Mouse (Mus musculus): Measurements from ENCODE around the gene Ube2d3. TPM values are rescaled to one million over a fixed set of nuclear protein-coding genes. Genes with fewer than 3 reads are reported as not detected.

The Ube2d3 gene
- polyA plus RNA-seq (2015; fragmentation: Nextera tagmentation; extraction: Ambion mirVana): 512 and 532 TPM in 2 replicates

- Histone ChIP-seq H3K27me3 (no peaks in the 10 kb centered on the region), H3K36me3 (peaks cover 10% of the 10 kb centered on the region), H3K27ac (peak within 1 kb of the TSS; percentile 100), H3K4me1 (peaks cover 13% of the 10 kb centered on the region), H3K9me3 (replicated peaks) (no peaks in the 10 kb centered on the region), H3K4me3 (replicated peaks) (peak within 1 kb of the TSS; percentile 81), H3K9ac (peak within 1 kb of the TSS; percentile 96), H3K4me2 (peak within 1 kb of the TSS; percentile 67)
- WGBS: under 1% methylated on average over 47 of the region's 56 CpGs
- peak; percentile 97 for ATAC-seq (replicated peaks; ENCODE audit: low FRiP score)
These were observed at the start of gene Ube2d3 for GRCm38 (mm10) chr3:135437758-135438495. Gene Ube2d3 (plus strand): TSS chr3:135438149.

DNA sequence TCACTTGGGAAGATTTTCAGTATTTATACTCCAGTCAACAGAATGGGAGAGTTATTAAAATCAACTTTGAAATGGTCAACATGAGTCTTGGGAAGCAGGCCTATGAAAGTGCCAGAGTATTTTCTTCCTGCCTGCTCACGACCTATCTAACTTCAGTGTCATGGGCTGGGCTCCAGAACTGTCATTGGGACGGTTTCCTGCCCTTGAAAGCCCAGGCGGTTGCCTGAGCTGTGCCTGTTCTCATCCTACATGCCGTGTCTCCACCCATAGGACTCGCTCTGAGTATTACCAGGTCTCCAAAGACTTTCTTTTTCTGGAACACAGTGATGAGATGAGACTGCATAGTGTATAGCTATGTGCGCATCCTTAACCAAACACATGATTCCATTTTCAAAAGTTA is 44.8 kb upstream of the Ube2d3 start:
- no peak overlapping the region for H3K27ac ChIP-seq
- WGBS: 73% methylated on average over 6 of the region's 6 CpGs
- ATAC-seq (replicated peaks; ENCODE audit: low FRiP score): no peak

DNA sequence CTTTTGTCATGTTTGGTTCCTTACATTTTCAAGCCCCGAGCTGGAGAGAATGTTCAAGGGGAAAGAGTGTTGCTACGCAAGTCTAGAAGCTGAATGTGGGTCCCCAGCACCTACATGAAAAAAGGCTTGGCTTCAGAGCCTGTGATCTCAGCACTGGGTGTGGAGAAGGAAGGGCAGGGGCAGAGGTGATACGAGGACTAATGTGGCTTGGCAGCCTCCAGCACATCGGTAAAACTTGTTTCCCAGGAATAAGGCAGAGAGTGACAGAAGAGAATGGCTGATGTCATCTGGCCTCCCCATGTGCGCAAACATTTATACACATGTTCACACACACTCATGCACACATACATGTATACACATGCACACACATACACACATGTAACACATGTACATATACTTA is 42.9 kb upstream of the Ube2d3 start:
- no peaks in the 10 kb centered on the region for H3K36me3 ChIP-seq
- H3K9ac ChIP-seq: no peak overlapping the region
- H3K27ac ChIP-seq: no peak overlapping the region
- H3K27me3 ChIP-seq: no peaks in the 10 kb centered on the region
- no peak overlapping the region for H3K4me3 ChIP-seq (replicated peaks)
- H3K9me3 ChIP-seq (replicated peaks): no peaks in the 10 kb centered on the region
- no peak overlapping the region for H3K4me2 ChIP-seq
- H3K4me1 ChIP-seq: peaks cover 9% of the 10 kb centered on the region; the same call in 1 of the 2 replicates
- ATAC-seq (replicated peaks; ENCODE audit: low FRiP score): no peak
- 72% methylated on average over 5 of the region's 5 CpGs for WGBS

More for the DNA sequence above, 44.8 kb upstream of the Ube2d3 start:
- Histone ChIP-seq H3K9me3 (replicated peaks) (no peaks in the 10 kb centered on the region), H3K36me3 (no peaks in the 10 kb centered on the region), H3K4me1 (peaks cover 9% of the 10 kb centered on the region; the same call in 1 of the 2 replicates), H3K9ac (no peak overlapping the region), H3K4me2 (no peak overlapping the region), H3K4me3 (replicated peaks) (no peak overlapping the region), H3K27me3 (no peaks in the 10 kb centered on the region)

DNA sequence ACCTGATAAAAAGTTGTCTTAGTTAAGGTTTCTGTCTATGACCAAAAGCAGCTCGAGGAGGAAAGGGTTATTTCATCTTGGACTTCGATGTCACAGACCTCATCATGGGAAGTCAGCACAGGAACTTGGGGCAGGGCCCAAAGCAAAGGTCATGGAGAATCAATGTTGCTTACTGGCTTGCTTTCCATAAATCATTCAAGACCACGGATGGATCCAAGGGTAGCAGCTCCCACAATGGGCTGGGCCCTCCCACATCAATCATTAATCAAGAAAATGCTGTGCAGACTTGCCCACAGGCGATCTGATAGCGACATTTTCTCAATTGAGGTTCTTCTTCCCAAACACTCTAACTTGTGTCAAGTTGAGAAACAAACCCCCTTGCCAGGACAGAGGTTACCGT is 41.9 kb upstream of the Ube2d3 start:
- Histone ChIP-seq H3K4me2 (no peak overlapping the region), H3K36me3 (no peaks in the 10 kb centered on the region), H3K27ac (no peak overlapping the region), H3K4me1 (peaks cover 9% of the 10 kb centered on the region; the same call in 1 of the 2 replicates), H3K27me3 (no peaks in the 10 kb centered on the region), H3K9ac (no peak overlapping the region), H3K9me3 (replicated peaks) (no peaks in the 10 kb centered on the region), H3K4me3 (replicated peaks) (no peak overlapping the region)
- WGBS: 19% methylated on average over 6 of the region's 6 CpGs
- ATAC-seq (replicated peaks; ENCODE audit: low FRiP score): peak; percentile 64; the same call in 1 of the 2 replicates

- no peak overlapping the region for H3K4me3 ChIP-seq (replicated peaks)
- H3K27ac ChIP-seq: no peak overlapping the region
- peaks cover 9% of the 10 kb centered on the region; the same call in 1 of the 2 replicates for H3K4me1 ChIP-seq
- no peaks in the 10 kb centered on the region for H3K9me3 ChIP-seq (replicated peaks)
- H3K4me2 ChIP-seq: no peak overlapping the region
- no peak for ATAC-seq (replicated peaks; ENCODE audit: low FRiP score)
- no peaks in the 10 kb centered on the region for H3K36me3 ChIP-seq
- H3K9ac ChIP-seq: no peak overlapping the region
- no peaks in the 10 kb centered on the region for H3K27me3 ChIP-seq
These were observed 40.8 kb upstream of the Ube2d3 start for GRCm38 (mm10) chr3:135397112-135397511.

GRCm38 (mm10) chr3:135402201-135402658 is 35.7 kb upstream of the Ube2d3 start:
- Histone ChIP-seq H3K36me3 (peaks cover 21% of the 10 kb centered on the region), H3K9me3 (replicated peaks) (no peaks in the 10 kb centered on the region), H3K4me1 (no peaks in the 10 kb centered on the region), H3K9ac (no peak overlapping the region), H3K4me3 (replicated peaks) (no peak overlapping the region), H3K4me2 (no peak overlapping the region), H3K27ac (no peak overlapping the region), H3K27me3 (no peaks in the 10 kb centered on the region)
- WGBS: 10% methylated on average over 10 of the region's 10 CpGs
- peak; percentile 81 for ATAC-seq (replicated peaks; ENCODE audit: low FRiP score)

- H3K4me3 ChIP-seq (replicated peaks): no peak overlapping the region
- no peaks in the 10 kb centered on the region for H3K4me1 ChIP-seq
- H3K27me3 ChIP-seq: no peaks in the 10 kb centered on the region
- ATAC-seq (replicated peaks; ENCODE audit: low FRiP score): no peak
- peaks cover 24% of the 10 kb centered on the region for H3K36me3 ChIP-seq
- no peak overlapping the region for H3K4me2 ChIP-seq
- H3K27ac ChIP-seq: no peak overlapping the region
- H3K9me3 ChIP-seq (replicated peaks): no peaks in the 10 kb centered on the region
- H3K9ac ChIP-seq: no peak overlapping the region
- WGBS: 89% methylated on average over 9 of the region's 9 CpGs
These were observed 34.7 kb upstream of the Ube2d3 start for GRCm38 (mm10) chr3:135403211-135403610.

DNA sequence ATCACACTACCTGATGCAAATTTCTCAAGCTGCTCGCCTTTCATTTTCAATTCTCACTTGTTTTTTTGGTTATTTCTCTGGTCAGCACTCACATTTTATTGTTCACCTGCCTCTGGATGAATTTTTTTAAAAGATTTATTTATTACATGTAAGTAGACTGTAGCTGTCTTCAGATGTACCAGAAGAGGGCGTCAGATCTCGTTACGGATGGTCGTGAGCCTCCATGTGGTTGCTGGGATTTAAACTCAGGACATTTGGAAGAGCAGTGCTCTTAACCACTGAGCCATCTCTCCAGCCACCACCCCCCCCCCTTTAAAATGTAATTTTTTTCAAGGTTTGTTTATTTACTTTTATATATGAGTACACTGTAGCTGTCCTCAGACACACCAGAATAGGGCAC is 34.1 kb upstream of the Ube2d3 start:
- 74% methylated on average over 5 of the region's 5 CpGs for WGBS
- no peaks in the 10 kb centered on the region for H3K27me3 ChIP-seq
- no peak overlapping the region for H3K4me3 ChIP-seq (replicated peaks)
- H3K4me2 ChIP-seq: no peak overlapping the region
- no peak overlapping the region for H3K27ac ChIP-seq
- H3K9ac ChIP-seq: no peak overlapping the region
- H3K36me3 ChIP-seq: peaks cover 28% of the 10 kb centered on the region
- ATAC-seq (replicated peaks; ENCODE audit: low FRiP score): no peak
- no peaks in the 10 kb centered on the region for H3K9me3 ChIP-seq (replicated peaks)
- no peaks in the 10 kb centered on the region for H3K4me1 ChIP-seq

GRCm38 (mm10) chr3:135404599-135404998 is 33.4 kb upstream of the Ube2d3 start:
- Histone ChIP-seq H3K9me3 (replicated peaks) (no peaks in the 10 kb centered on the region), H3K9ac (no peak overlapping the region), H3K27ac (no peak overlapping the region), H3K4me3 (replicated peaks) (no peak overlapping the region), H3K36me3 (peaks cover 33% of the 10 kb centered on the region), H3K27me3 (no peaks in the 10 kb centered on the region), H3K4me1 (no peaks in the 10 kb centered on the region), H3K4me2 (no peak overlapping the region)
- ATAC-seq (replicated peaks; ENCODE audit: low FRiP score): no peak
- WGBS: 82% methylated on average over 4 of the region's 4 CpGs

- Histone ChIP-seq H3K4me3 (replicated peaks) (no peak overlapping the region), H3K36me3 (peaks cover 44% of the 10 kb centered on the region), H3K27ac (no peak overlapping the region), H3K4me2 (no peak overlapping the region), H3K4me1 (no peaks in the 10 kb centered on the region), H3K9ac (no peak overlapping the region), H3K9me3 (replicated peaks) (no peaks in the 10 kb centered on the region), H3K27me3 (no peaks in the 10 kb centered on the region)
- no peak for ATAC-seq (replicated peaks; ENCODE audit: low FRiP score)
- WGBS: 79% methylated on average over 9 of the region's 9 CpGs
These were observed 30.6 kb upstream of the Ube2d3 start for GRCm38 (mm10) chr3:135407351-135407750.

DNA sequence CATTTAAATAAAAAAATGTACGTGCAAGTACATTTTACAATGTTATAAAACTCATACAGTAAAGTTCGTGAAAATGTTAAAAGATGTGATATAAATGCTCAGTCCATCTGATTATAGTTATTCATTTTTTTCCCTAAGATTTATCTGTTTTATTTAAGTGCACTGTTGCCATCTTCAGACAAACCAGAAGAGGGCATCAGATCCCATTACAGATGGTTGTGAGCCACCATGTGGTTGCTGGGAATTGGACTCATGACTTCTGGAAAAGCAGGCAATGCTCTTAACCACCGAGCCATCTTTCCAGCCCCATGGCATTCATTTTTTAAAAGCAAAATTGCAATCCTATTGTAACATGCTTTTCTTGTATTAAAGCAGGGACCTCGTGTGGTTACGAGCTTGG is 28.7 kb upstream of the Ube2d3 start:
- Histone ChIP-seq H3K27me3 (no peaks in the 10 kb centered on the region), H3K9ac (no peak overlapping the region), H3K4me2 (no peak overlapping the region), H3K4me1 (no peaks in the 10 kb centered on the region), H3K4me3 (replicated peaks) (no peak overlapping the region), H3K9me3 (replicated peaks) (no peaks in the 10 kb centered on the region), H3K36me3 (peaks cover 44% of the 10 kb centered on the region), H3K27ac (no peak overlapping the region)
- no peak for ATAC-seq (replicated peaks; ENCODE audit: low FRiP score)
- 95% methylated on average over 5 of the region's 5 CpGs for WGBS

DNA sequence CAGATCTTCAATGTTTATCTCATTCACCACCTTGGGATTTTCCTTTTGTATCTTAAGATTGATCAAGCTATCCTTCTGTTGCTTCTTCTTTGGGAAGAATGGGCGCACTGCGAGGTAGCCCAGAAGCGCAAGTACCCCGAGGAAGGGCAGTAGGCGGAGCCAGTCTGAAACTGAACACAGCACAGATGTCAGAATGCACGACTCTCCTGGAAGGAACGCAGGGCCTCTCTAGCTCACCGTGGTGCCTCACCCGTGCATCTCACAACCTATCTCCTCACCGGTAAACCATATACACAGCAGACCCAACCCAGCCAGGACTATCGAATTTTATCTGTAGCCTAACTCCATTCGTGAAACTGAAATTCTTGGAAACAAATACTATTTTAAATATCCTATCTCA is 26.9 kb upstream of the Ube2d3 start:
- H3K27ac ChIP-seq: no peak overlapping the region
- WGBS: 93% methylated on average over 12 of the region's 12 CpGs
- no peak for ATAC-seq (replicated peaks; ENCODE audit: low FRiP score)

More for the DNA sequence above, 26.9 kb upstream of the Ube2d3 start:
- Histone ChIP-seq H3K9me3 (replicated peaks) (no peaks in the 10 kb centered on the region), H3K4me3 (replicated peaks) (no peak overlapping the region), H3K36me3 (peaks cover 35% of the 10 kb centered on the region), H3K4me2 (no peak overlapping the region), H3K9ac (no peak overlapping the region), H3K27me3 (no peaks in the 10 kb centered on the region), H3K4me1 (no peaks in the 10 kb centered on the region)
